Mouse (Mus musculus) ovary, adult 18-20 months (tissue): ENCODE measurements around the gene Dpy19l3.

Experiments
- DNase-seq: peaks from one replicate; pipeline ENCODE4 v3.0.0; 2022; ENCODE audit warnings: low spot score, mixed read lengths

Dpy19l3 gene

DNA sequence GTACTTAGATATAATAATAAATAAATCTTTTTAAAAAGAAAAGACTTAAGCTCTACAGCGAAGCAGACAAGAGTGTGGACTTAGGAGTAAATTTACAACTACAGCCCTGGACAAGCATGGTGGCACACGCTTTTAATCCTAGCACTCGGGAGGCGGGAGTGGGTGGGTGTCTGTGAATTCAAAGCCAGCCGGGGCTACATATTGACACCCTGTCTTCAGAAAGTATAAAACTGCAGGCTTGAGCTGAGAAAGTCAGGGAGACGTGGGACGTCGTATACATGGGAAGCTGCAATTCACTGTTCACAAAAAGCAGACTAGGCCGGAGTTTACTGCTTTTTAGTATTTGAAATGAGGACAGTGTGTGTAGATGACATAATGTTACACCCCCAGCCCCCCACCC, 117.4 kb downstream of the Dpy19l3 start:
- no peak for DNase-seq

DNA sequence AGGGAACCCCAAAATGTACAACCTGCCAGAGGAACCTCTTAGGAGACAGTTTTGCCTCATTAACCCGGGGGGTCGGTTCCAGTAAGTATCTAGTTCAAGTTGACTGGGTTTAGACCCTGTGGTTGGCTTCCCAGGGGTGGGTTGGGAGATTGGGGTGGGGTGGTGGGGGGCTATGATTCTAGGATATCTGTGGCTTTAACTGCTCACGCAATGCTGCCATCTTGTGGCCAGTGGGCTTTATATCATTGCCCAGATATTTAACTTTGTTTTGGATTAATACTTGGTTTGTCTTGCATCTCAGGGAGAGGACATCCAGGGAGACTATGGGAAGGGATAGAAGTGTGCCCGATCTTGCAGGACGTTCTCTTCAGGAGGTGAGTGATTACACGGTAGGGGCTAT, 118.0 kb downstream of the Dpy19l3 start:
- DNase-seq: no peak
